Mouse (Mus musculus) E14TG2a.4 (cell line): ENCODE data around the gene Ehbp1l1.

Experiments
- H3K27me3 ChIP-seq: 2 replicates; pipeline ENCODE4 v1.6.1; 2014; ENCODE audit warnings: low read length, control low read depth; ENCODE audit not compliant: insufficient read depth
- H3K36me3 ChIP-seq: 2 replicates; pipeline ENCODE4 v1.6.1; 2014; ENCODE audit warnings: low read length, control low read depth; ENCODE audit not compliant: insufficient read depth
- H3K4me1 ChIP-seq: replicated peaks from 2 replicates; pipeline ENCODE4 v1.6.1; 2014; ENCODE audit warnings: low read depth, low read length, control low read depth
- H3K4me3 ChIP-seq: replicated peaks from 2 replicates; pipeline ENCODE4 v1.5.1; 2014; ENCODE audit warnings: mild to moderate bottlenecking, low read length
- H3K9me3 ChIP-seq: 2 replicates; pipeline ENCODE4 v1.6.1; 2014; ENCODE audit warnings: low read length, control low read depth
- CTCF ChIP-seq: conservative IDR thresholded peaks from 2 replicates; pipeline ENCODE4 v1.5.1; 2014; ENCODE audit warnings: low read length
- NANOG ChIP-seq: IDR thresholded peaks from 2 replicates; pipeline ENCODE4 v1.6.1; 2014; ENCODE audit warnings: borderline replicate concordance, low read length, mixed read lengths
- POU5F1 ChIP-seq: IDR thresholded peaks from 2 replicates; pipeline ENCODE4 v1.6.1; 2014; ENCODE audit warnings: low read length, borderline replicate concordance

The Ehbp1l1 gene

GRCm38 (mm10) chr19:5704163-5704800 is 21.8 kb downstream of the Ehbp1l1 start, which contains the start of gene Kcnk7:
Gene Kcnk7, plus strand, starts transcription at chr19:5704367.
- H3K4me3 ChIP-seq, result peak within 1 kb of the TSS; percentile 54; the same call in 1 of the 2 replicates
- peaks cover 52% of the 10 kb centered on the region for H3K4me1 ChIP-seq
- H3K36me3 ChIP-seq, result peaks cover 39% of the 10 kb centered on the region

GRCm38 (mm10) chr19:5695849-5696462 is 30.2 kb downstream of the Ehbp1l1 start:
- Histone ChIP-seq H3K36me3 (peaks cover 81% of the 10 kb centered on the region), H3K27me3 (peaks cover 16% of the 10 kb centered on the region), H3K4me1 (peaks cover 48% of the 10 kb centered on the region), H3K9me3 (no peaks in the 10 kb centered on the region), H3K4me3 (peak overlapping the region; percentile 75)
- TF ChIP-seq NANOG, result no peak
- no peak for TF ChIP-seq CTCF
- no peak for TF ChIP-seq POU5F1

More at GRCm38 (mm10) chr19:5704163-5704800, 21.8 kb downstream of the Ehbp1l1 start, which contains the start of gene Kcnk7:
- H3K27me3 ChIP-seq, result 0 out of 2 replicates have a peak, but pooled peaks cover 4% of the 10 kb centered on the region
- no peaks in the 10 kb centered on the region for H3K9me3 ChIP-seq
- TF ChIP-seq NANOG, result no peak
- no peak for TF ChIP-seq POU5F1
- TF ChIP-seq CTCF, result no peak

- TF ChIP-seq NANOG, result no peak
- TF ChIP-seq CTCF, result no peak
- TF ChIP-seq POU5F1, result no peak
- Histone ChIP-seq H3K36me3 (peaks cover 66% of the 10 kb centered on the region), H3K27me3 (peaks cover 16% of the 10 kb centered on the region), H3K9me3 (no peaks in the 10 kb centered on the region), H3K4me3 (no peak overlapping the region), H3K4me1 (peaks cover 62% of the 10 kb centered on the region)
These were observed 32.3 kb downstream of the Ehbp1l1 start for GRCm38 (mm10) chr19:5693801-5694200.

GRCm38 (mm10) chr19:5692913-5693396 is 33.2 kb downstream of the Ehbp1l1 start:
- H3K4me3 ChIP-seq, result no peak overlapping the region
- peaks cover 57% of the 10 kb centered on the region for H3K36me3 ChIP-seq
- H3K27me3 ChIP-seq, result peaks cover 16% of the 10 kb centered on the region
- TF ChIP-seq CTCF (no peak), POU5F1 (no peak), NANOG (no peak)
- H3K9me3 ChIP-seq, result no peaks in the 10 kb centered on the region
- H3K4me1 ChIP-seq, result peaks cover 62% of the 10 kb centered on the region

GRCm38 (mm10) chr19:5692086-5692912 is 33.8 kb downstream of the Ehbp1l1 start:
- TF ChIP-seq POU5F1 (no peak), NANOG (no peak), CTCF (no peak)
- Histone ChIP-seq H3K4me1 (peaks cover 69% of the 10 kb centered on the region), H3K27me3 (peaks cover 16% of the 10 kb centered on the region), H3K36me3 (peaks cover 52% of the 10 kb centered on the region), H3K4me3 (no peak overlapping the region), H3K9me3 (no peaks in the 10 kb centered on the region)

- Histone ChIP-seq H3K36me3 (peaks cover 55% of the 10 kb centered on the region), H3K4me1 (peaks cover 70% of the 10 kb centered on the region), H3K9me3 (no peaks in the 10 kb centered on the region), H3K27me3 (peaks cover 16% of the 10 kb centered on the region), H3K4me3 (no peak overlapping the region)
- TF ChIP-seq NANOG, result no peak
- no peak for TF ChIP-seq POU5F1
- no peak for TF ChIP-seq CTCF
These were observed 34.5 kb downstream of the Ehbp1l1 start for GRCm38 (mm10) chr19:5691601-5692000.

GRCm38 (mm10) chr19:5690343-5690735 is 35.8 kb downstream of the Ehbp1l1 start:
- peak overlapping the region; percentile 96 for H3K4me3 ChIP-seq
- TF ChIP-seq CTCF (no peak), POU5F1 (no peak), NANOG (no peak)
- peaks cover 66% of the 10 kb centered on the region for H3K36me3 ChIP-seq
- H3K27me3 ChIP-seq, result peaks cover 11% of the 10 kb centered on the region
- H3K4me1 ChIP-seq, result peaks cover 72% of the 10 kb centered on the region
- no peaks in the 10 kb centered on the region for H3K9me3 ChIP-seq
